Mouse (Mus musculus) brain, adult 10 weeks (tissue): ENCODE measurements around the gene Cspg4. TPM values are rescaled to one million over a fixed set of nuclear protein-coding genes. Genes with fewer than 3 reads are reported as not detected.

ENCODE experiments used
- polyA plus RNA-seq: library from polyadenylated mRNA; stranded (reverse); fragments of 350-450 nt; fragmentation: Illumina TruSeq; extraction: RNeasy Lipid Tissue Mini Kit (QIAGEN cat#74804); gene quantifications from one replicate; pipeline ENCODE4 v1.2.3, GENCODE M21; 2015; ENCODE audit warnings: low read depth, low replicate concordance

Cspg4 gene
- 10.1 TPM for polyA plus RNA-seq

DNA sequence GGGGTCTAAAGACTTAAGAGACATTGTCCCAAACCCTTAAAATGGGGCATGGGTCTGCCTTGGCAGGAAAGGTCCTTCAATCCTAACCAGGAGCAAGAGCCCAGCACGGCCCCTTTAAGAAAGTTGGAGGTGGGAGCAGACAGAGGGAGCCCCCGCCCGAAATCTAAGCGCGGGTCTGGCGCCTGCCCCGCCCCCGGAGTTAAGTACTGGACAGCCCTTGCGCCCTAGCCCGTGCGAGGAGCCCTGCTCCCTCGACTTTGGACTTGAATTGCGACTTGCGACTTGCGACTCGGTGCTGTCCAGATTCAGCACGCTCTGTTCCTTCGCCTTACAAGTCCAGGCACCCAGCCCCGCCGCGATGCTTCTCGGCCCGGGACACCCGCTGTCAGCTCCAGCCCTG, at the start of gene Cspg4:
Gene Cspg4, plus strand, starts transcription at position 202 of the 400 bp plus-strand sequence.

DNA sequence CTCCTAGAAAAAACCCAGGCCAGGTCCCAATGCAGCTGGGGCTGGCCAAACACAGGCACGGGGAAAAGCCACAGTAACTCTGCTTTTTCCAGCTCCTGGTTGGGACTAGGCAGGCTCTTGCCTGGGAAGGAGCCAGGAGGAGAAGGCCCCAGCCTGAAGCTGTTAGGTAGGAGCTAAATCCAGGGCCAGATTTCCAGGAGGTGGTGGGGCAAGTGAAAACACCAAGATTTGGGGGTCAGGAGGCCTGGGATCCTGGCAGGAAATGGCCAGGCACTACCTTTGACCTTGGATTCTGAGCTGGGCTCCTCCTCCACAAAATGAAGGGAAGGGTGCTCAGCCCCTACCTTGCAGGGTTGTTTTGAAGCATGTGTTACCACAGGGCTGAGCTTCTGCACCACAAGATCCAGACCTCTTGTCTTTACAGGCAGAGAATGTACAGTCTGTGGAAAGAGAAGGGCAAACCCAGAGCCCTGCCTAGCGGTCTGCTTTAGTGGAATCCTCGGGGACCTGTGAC, 560 bp upstream of the Cspg4 start, which contains the start of gene Odf3l1:
Gene Odf3l1, minus strand, starts transcription at position 464 of the 514 bp plus-strand sequence.

DNA sequence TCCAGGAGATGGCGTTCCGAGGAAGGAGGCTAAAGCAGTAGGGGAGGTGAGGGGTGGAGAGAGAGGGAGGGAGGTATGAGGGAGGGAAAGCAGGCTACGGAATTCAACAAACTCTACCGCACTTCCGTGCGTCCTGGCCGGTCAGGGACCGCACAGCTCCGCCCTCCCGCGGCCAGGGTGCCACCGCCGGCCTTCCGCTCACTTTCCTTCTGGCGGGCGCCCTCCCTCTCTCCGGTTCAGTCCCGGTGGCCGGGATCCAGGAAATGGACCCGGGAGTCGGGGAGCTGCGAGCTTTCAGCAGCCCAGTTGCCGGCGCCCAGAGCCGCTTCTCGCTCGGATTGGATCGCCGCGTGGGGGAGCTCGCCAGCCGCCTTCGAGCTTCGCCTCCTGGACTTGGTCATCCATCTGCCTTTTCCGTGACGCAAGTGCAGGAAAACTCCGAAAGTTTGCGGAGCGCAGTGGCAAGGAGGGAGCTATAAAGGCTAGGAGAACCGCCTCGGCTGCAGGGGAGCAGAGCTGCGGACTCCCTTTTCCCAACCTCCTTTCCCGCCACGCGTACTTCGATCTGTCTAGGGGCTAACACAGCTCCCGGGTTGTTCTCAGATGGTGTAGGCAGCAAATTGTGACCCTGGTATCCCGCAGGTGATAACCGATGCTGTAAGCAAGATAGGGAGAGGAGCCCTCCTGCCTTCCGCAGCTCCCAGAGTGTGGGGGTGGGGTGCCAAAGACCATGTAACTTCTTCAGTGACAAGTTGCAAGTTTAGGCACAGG, 63.4 kb downstream of the Cspg4 start, which contains the start of gene Snx33:
Gene Snx33, minus strand, starts transcription at position 331 of the 771 bp plus-strand sequence.

DNA sequence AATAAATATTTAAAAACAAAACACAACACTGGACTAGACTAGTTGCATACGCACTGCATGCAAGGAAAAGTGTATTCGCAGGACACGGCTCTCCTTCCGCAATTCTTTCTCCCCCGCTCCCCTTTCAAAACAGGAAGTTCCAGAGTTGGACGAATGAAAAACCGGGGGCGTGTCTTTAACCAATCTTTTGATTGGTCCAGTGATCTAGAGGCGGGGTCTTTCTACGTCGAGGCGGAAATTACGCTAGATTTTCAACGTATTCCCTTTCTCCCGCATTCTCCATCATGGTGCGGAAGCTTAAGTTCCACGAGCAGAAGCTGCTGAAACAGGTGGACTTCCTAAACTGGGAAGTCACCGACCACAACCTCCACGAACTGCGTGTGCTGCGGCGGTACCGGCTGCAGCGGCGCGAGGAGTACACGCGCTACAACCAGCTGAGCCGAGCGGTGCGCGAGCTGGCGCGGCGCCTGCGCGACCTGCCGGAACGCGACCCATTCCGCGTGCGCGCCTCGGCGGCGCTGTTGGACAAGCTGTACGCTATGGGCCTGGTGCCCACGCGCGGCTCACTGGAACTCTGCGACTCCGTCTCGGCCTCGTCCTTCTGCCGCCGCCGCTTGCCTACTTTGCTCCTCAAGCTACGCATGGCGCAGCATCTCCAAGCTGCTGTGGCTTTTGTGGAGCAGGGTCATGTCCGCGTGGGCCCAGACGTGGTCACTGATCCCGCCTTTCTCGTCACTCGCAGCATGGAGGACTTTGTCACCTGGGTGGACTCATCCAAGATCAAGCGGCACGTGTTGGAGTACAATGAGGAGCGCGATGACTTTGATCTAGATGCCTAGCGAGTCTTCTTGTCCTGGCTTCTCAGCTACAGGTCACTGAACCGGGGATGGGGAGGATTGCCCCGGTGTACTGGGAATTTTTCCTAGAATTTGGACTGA, 72.7 kb downstream of the Cspg4 start, which contains the start of gene Imp3:
Gene Imp3, plus strand, starts transcription at position 253 of the 938 bp plus-strand sequence.

Other genes starting within 250 kb of the Cspg4 start
- gene Lingo1, start 68.6 kb upstream of the Cspg4 start, polyA plus RNA-seq, result 242 TPM
- not detected for gene Odf3l1, start 354 bp upstream of the Cspg4 start, polyA plus RNA-seq
- gene Snx33, start 63.3 kb downstream of the Cspg4 start, polyA plus RNA-seq, result 5.6 TPM
- gene Imp3, start 72.4 kb downstream of the Cspg4 start, polyA plus RNA-seq, result 59.4 TPM
- gene Snupn, start 85.8 kb downstream of the Cspg4 start, polyA plus RNA-seq, result 20.3 TPM
- gene Ptpn9, start 129.9 kb downstream of the Cspg4 start, polyA plus RNA-seq, result 21.3 TPM
- gene Sin3a, start 207.0 kb downstream of the Cspg4 start, polyA plus RNA-seq, result 15.9 TPM